Mouse (Mus musculus) stomach, postnatal 0 days (tissue): ENCODE data around the gene Steap2.

Experiments used
- CTCF ChIP-seq: IDR thresholded peaks from 2 replicates; pipeline ENCODE4 v1.5.1; 2016; ENCODE audit warnings: antibody characterized with exemption, low read depth, mild to moderate bottlenecking, moderate library complexity
- EP300 ChIP-seq: optimal IDR thresholded peaks from 2 replicates; pipeline ENCODE3; 2016; ENCODE audit warnings: antibody characterized with exemption

- TF ChIP-seq CTCF (no peak), EP300 (no peak)
Measured at GRCm38 (mm10) chr5:5698830-5699229, 4.5 kb upstream of the Steap2 start.
